Mouse (Mus musculus): ENCODE results near the gene Cmss1. TPM values are rescaled to one million over a fixed set of nuclear protein-coding genes. Genes with fewer than 3 reads are reported as not detected.

Cmss1 gene
- polyA plus RNA-seq, 2 experiments: 6.0 to 23.0 TPM

GRCm38 (mm10) chr16:57528457-57528856 is 78.2 kb downstream of the Cmss1 start:
- Histone ChIP-seq H3K27me3 (ENCODE audit: control insufficient read depth, insufficient read depth, low read length) (no peaks in the 10 kb centered on the region), H3K9me3 (ENCODE audit: control insufficient read depth, low read length) (no peaks in the 10 kb centered on the region), H3K4me1 (replicated peaks; ENCODE audit: control insufficient read depth in 2 of 2, insufficient read depth in 2 of 2, low read length in 1 of 2) (no peaks in the 10 kb centered on the region; a peak in 1 of 4 replicates), H3K27ac (no peak overlapping the region), H3K4me2 (ENCODE audit: low read depth) (no peak overlapping the region), H3K9ac (replicated peaks) (no peak overlapping the region), H3K4me3 (ENCODE audit: insufficient read depth in 1 of 2, low read depth in 2 of 2, low read length in 2 of 2) (no peak overlapping the region), H3K36me3 (replicated peaks; ENCODE audit: control insufficient read depth, insufficient read depth, low read depth) (no peaks in the 10 kb centered on the region)
- TF ChIP-seq CTCF (IDR thresholded peaks at IDR 0.05; ENCODE audit: low read depth) (no peak), EP300 (IDR thresholded peaks at IDR 0.05; ENCODE audit: low read depth) (no peak)
- DNase-seq (ENCODE audit: low read depth in 3 of 3, low spot score in 3 of 3) (no peak), ATAC-seq (ENCODE audit: insufficient read depth) (no peak)
- 47% methylated on average over 4 of the region's 4 CpGs for WGBS (ENCODE audit: insufficient replicate concordance)

- Histone ChIP-seq H3K4me3 (ENCODE audit: insufficient read depth in 1 of 2, low read depth in 2 of 2, low read length in 2 of 2) (no peak overlapping the region), H3K27me3 (ENCODE audit: control insufficient read depth, insufficient read depth, low read length) (no peaks in the 10 kb centered on the region), H3K4me1 (replicated peaks; ENCODE audit: control insufficient read depth in 2 of 2, insufficient read depth in 2 of 2, low read length in 1 of 2) (no peaks in the 10 kb centered on the region; a peak in 1 of 4 replicates), H3K4me2 (ENCODE audit: low read depth) (no peak overlapping the region), H3K9ac (replicated peaks) (no peak overlapping the region), H3K9me3 (ENCODE audit: control insufficient read depth, low read length) (no peaks in the 10 kb centered on the region), H3K36me3 (replicated peaks; ENCODE audit: control insufficient read depth, insufficient read depth, low read depth) (no peaks in the 10 kb centered on the region), H3K27ac (no peak overlapping the region)
- TF ChIP-seq CTCF (IDR thresholded peaks at IDR 0.05; ENCODE audit: low read depth) (no peak), EP300 (IDR thresholded peaks at IDR 0.05; ENCODE audit: low read depth) (no peak)
- 62% methylated on average over 7 of the region's 7 CpGs for WGBS (ENCODE audit: insufficient replicate concordance)
- ATAC-seq (ENCODE audit: insufficient read depth) (no peak), DNase-seq (ENCODE audit: low read depth in 3 of 3, low spot score in 3 of 3) (no peak)
These were observed 79.8 kb downstream of the Cmss1 start for GRCm38 (mm10) chr16:57526893-57527292.

GRCm38 (mm10) chr16:57525476-57525875 is 81.2 kb downstream of the Cmss1 start:
- no peaks in the 10 kb centered on the region for H3K9me3 ChIP-seq (ENCODE audit: control insufficient read depth, low read length)
- H3K27me3 ChIP-seq (ENCODE audit: control insufficient read depth, insufficient read depth, low read length): no peaks in the 10 kb centered on the region
- no peak overlapping the region for H3K9ac ChIP-seq (replicated peaks)
- no peaks in the 10 kb centered on the region for H3K36me3 ChIP-seq (replicated peaks; ENCODE audit: control insufficient read depth, insufficient read depth, low read depth)
- no peak overlapping the region for H3K4me2 ChIP-seq (ENCODE audit: low read depth)
- H3K4me1 ChIP-seq (replicated peaks; ENCODE audit: control insufficient read depth in 2 of 2, insufficient read depth in 2 of 2, low read length in 1 of 2): no peaks in the 10 kb centered on the region; a peak in 1 of 4 replicates
- TF ChIP-seq EP300 (IDR thresholded peaks at IDR 0.05; ENCODE audit: low read depth) (no peak), CTCF (IDR thresholded peaks at IDR 0.05; ENCODE audit: low read depth) (no peak)
- no peak overlapping the region for H3K4me3 ChIP-seq (ENCODE audit: insufficient read depth in 1 of 2, low read depth in 2 of 2, low read length in 2 of 2)
- WGBS (ENCODE audit: insufficient replicate concordance): 66% methylated on average over 4 of the region's 4 CpGs
- ATAC-seq (ENCODE audit: insufficient read depth) (no peak), DNase-seq (ENCODE audit: low read depth in 3 of 3, low spot score in 3 of 3) (no peak)
- H3K27ac ChIP-seq: no peak overlapping the region

GRCm38 (mm10) chr16:57525046-57525445 is 81.6 kb downstream of the Cmss1 start:
- no peak overlapping the region for H3K27ac ChIP-seq
- H3K4me3 ChIP-seq (ENCODE audit: insufficient read depth in 1 of 2, low read depth in 2 of 2, low read length in 2 of 2): no peak overlapping the region
- DNase-seq (ENCODE audit: low read depth in 3 of 3, low spot score in 3 of 3): no peak
- H3K4me1 ChIP-seq (replicated peaks; ENCODE audit: control insufficient read depth in 2 of 2, insufficient read depth in 2 of 2, low read length in 1 of 2): no peaks in the 10 kb centered on the region; a peak in 1 of 4 replicates
- no peaks in the 10 kb centered on the region for H3K27me3 ChIP-seq (ENCODE audit: control insufficient read depth, insufficient read depth, low read length)
- H3K9me3 ChIP-seq (ENCODE audit: control insufficient read depth, low read length): no peaks in the 10 kb centered on the region
- H3K9ac ChIP-seq (replicated peaks): no peak overlapping the region
- TF ChIP-seq CTCF (IDR thresholded peaks at IDR 0.05; ENCODE audit: low read depth): no peak
- TF ChIP-seq EP300 (IDR thresholded peaks at IDR 0.05; ENCODE audit: low read depth): no peak
- no peak for ATAC-seq (ENCODE audit: insufficient read depth)
- no peak overlapping the region for H3K4me2 ChIP-seq (ENCODE audit: low read depth)
- 64% methylated on average over 5 of the region's 5 CpGs for WGBS (ENCODE audit: insufficient replicate concordance)
- H3K36me3 ChIP-seq (replicated peaks; ENCODE audit: control insufficient read depth, insufficient read depth, low read depth): no peaks in the 10 kb centered on the region

- no peak for DNase-seq (ENCODE audit: low read depth in 3 of 3, low spot score in 3 of 3)
These were observed 91.0 kb downstream of the Cmss1 start for GRCm38 (mm10) chr16:57515636-57516035.

More at GRCm38 (mm10) chr16:57515636-57516035, 91.0 kb downstream of the Cmss1 start:
- no peaks in the 10 kb centered on the region for H3K9me3 ChIP-seq (ENCODE audit: control insufficient read depth, low read length)
- TF ChIP-seq EP300 (IDR thresholded peaks at IDR 0.05; ENCODE audit: low read depth) (no peak), CTCF (IDR thresholded peaks at IDR 0.05; ENCODE audit: low read depth) (no peak)
- H3K27me3 ChIP-seq (ENCODE audit: control insufficient read depth, insufficient read depth, low read length): no peaks in the 10 kb centered on the region
- 75% methylated on average over 10 of the region's 10 CpGs for WGBS (ENCODE audit: insufficient replicate concordance)
- ATAC-seq (ENCODE audit: insufficient read depth): no peak
- H3K4me3 ChIP-seq (ENCODE audit: insufficient read depth in 1 of 2, low read depth in 2 of 2, low read length in 2 of 2): no peak overlapping the region
- H3K36me3 ChIP-seq (replicated peaks; ENCODE audit: control insufficient read depth, insufficient read depth, low read depth): no peaks in the 10 kb centered on the region
- H3K4me1 ChIP-seq (replicated peaks; ENCODE audit: control insufficient read depth in 2 of 2, insufficient read depth in 2 of 2, low read length in 1 of 2): no peaks in the 10 kb centered on the region
- no peak overlapping the region for H3K4me2 ChIP-seq (ENCODE audit: low read depth)
- no peak overlapping the region for H3K27ac ChIP-seq
- no peak overlapping the region for H3K9ac ChIP-seq (replicated peaks)
